Mouse (Mus musculus): Measurements from ENCODE around the gene Egln2. TPM values are rescaled to one million over a fixed set of nuclear protein-coding genes. Genes with fewer than 3 reads are reported as not detected.
A peak's percentile ranks its signal among the peaks of the same experiment; 100 is the strongest.

The Egln2 gene
- polyA plus RNA-seq, 1 experiment from 2014 or later: 59.5 TPM

DNA sequence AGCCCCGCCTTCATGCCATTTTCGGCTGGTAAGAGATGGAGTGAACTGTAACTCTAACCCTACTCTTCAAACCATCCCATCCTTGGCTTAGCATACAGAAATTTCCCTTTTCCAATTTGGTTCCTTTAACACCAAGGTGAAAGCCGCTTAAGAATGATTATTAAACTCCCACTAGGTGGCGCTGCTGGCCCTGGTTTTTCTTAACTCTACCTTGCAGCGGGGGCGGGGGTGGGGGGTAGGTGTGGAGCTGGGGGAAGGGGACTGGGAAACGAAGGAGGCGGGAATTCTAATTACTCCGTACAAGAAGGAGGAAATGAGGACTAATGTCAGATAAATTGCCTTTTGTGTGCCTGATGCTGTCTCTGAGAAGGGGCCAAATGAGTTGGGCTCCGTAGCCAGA lies 34.0 kb downstream of the Egln2 start:
- peak; percentile 48 for DNase-seq (ENCODE audit: low spot score)

- DNase-seq (ENCODE audit: low spot score): no peak
These were observed 35.2 kb downstream of the Egln2 start for GRCm38 (mm10) chr7:27131387-27131786.

GRCm38 (mm10) chr7:27130521-27131370 lies 35.9 kb downstream of the Egln2 start:
- no peak for DNase-seq (ENCODE audit: low spot score)

DNA sequence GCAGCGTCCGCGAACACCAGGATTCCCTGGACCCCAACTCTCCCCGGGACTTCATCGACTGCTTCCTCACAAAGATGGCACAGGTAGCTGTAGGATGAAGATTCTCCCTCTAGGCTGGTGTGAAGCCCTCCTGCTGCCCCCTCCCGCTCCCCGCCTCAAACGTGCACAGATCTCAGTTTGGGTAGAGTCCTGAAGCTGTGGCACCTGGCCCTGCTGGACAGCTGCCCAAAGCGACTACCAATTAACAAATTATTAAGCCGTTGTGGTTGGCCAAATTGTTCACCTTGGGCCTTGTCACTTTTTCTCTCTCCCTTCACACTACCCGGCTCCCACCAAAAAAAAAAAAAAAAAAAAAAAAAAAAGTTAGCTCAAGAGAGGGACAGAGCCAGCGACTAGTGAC lies 36.8 kb downstream of the Egln2 start:
- DNase-seq (ENCODE audit: low spot score): no peak

GRCm38 (mm10) chr7:27128946-27129345 lies 37.7 kb downstream of the Egln2 start:
- DNase-seq (ENCODE audit: low spot score): no peak

DNA sequence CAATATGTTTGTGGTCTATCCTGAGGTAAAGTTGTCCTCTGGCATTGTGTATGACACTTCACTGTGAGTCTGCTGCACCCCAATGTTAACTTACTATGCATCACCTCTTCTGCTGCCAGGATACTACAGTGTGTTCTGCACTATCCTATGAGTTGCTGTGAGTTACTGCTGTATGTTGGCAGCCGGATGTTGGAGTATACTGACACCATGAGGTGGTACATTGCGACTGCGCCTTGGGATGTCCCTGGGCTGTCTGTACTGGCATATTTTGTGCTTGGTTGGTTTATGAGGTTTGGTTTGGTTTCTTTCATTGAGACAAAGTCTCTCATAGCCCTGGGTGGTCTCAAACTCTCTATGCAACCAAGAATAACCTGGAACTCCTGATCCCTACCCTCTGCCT lies 38.4 kb downstream of the Egln2 start:
- peak; percentile 33 for DNase-seq (ENCODE audit: low spot score)

DNA sequence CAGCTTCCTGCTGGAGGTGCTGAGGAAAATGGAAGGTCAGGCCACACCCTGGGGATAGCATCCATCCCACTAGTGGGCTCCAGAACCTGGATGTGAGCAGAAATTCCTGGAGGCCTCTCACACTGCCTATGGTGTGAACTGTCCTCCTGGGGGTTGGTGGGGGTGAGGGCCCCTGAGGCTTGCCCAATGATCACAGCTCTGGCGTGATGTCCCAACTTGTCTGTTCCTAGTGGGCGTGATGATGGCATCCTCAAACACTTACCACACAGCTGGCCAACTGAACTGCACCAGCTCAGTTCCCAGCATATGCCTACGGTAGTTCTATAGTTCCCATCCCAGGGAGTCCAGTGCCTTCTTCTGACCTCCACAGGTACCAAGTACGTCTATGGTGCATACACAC lies 41.6 kb downstream of the Egln2 start:
- DNase-seq (ENCODE audit: low spot score): no peak

GRCm38 (mm10) chr7:27124305-27124832 lies 42.2 kb downstream of the Egln2 start:
- no peak for DNase-seq (ENCODE audit: low spot score)

GRCm38 (mm10) chr7:27119676-27120075 lies 46.9 kb downstream of the Egln2 start, which contains the start of gene Cyp2f2:
TSS of gene Cyp2f2 (plus strand) at chr7:27119909.
- DNase-seq (ENCODE audit: low spot score): no peak

- no peak for DNase-seq (ENCODE audit: low spot score)
These were observed 48.5 kb downstream of the Egln2 start for GRCm38 (mm10) chr7:27118033-27118511.

DNA sequence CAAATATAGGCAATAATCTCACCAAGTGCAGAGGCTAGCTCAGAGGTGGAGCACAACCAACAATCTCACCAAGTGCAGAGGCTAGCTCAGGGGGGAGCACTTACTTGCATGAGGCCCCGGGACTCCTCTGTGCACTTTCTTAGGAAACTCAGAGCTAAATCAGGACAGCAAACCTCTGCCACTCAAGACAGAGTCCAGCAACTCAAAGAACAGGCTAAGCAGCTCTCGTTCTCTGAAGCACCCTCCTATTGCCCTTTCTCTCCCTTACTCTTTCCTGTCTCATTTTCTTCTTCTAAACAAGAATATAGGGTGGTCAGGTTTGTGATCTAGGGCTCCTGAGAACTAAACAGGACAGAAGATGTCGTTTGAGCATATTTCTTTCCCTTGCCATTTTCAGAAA lies 54.6 kb downstream of the Egln2 start:
- DNase-seq (ENCODE audit: low spot score): no peak

GRCm38 (mm10) chr7:27111038-27111437 lies 55.6 kb downstream of the Egln2 start:
- DNase-seq (ENCODE audit: low spot score): no peak

- DNase-seq (ENCODE audit: low spot score): no peak
These were observed 56.3 kb downstream of the Egln2 start for GRCm38 (mm10) chr7:27110327-27110726.

MicroRNAs within 50 kb of the gene (microRNA counts, 519-probe panel; counts per million panel counts)
- 473 counts per million, percentile 71 among the panel's probes with 10 or more counts for microRNA mmu-miR-1191

Small RNAs within 50 kb of the gene (microRNA-seq; reads per million reads assigned to microRNA genes)
- gene Mir1191 (ENCODE audit: borderline number of aligned reads): not detected
- not detected for gene Mir3101 (ENCODE audit: borderline number of aligned reads)

Other genes with a start within 250 kb of the Egln2 start
- gene Cyp2a22, start 227.4 kb downstream of the Egln2 start, polyA plus RNA-seq (2015; fragmentation: Nextera tagmentation; extraction: Ambion mirVana): not detected in 2 replicates
- gene Cyp2a12, start 137.7 kb downstream of the Egln2 start, polyA plus RNA-seq (2015; fragmentation: Nextera tagmentation; extraction: Ambion mirVana): not detected in 2 replicates
- gene Cyp2f2, start 46.9 kb downstream of the Egln2 start, polyA plus RNA-seq (2015; fragmentation: Nextera tagmentation; extraction: Ambion mirVana): 2.0 and 10.5 TPM in 2 replicates
- 0.10 TPM in 1 of 2 replicates, not detected in the other for gene Cyp2t4, start 13.1 kb downstream of the Egln2 start, polyA plus RNA-seq (2015; fragmentation: Nextera tagmentation; extraction: Ambion mirVana)
- 125 and 131 TPM in 2 replicates for gene Rab4b, start 12.1 kb upstream of the Egln2 start, polyA plus RNA-seq (2015; fragmentation: Nextera tagmentation; extraction: Ambion mirVana)
- not detected in 2 replicates for gene Gm21983, start 14.3 kb upstream of the Egln2 start, polyA plus RNA-seq (2015; fragmentation: Nextera tagmentation; extraction: Ambion mirVana)
- 3.1 and 3.4 TPM in 2 replicates for gene Mia, start 14.4 kb upstream of the Egln2 start, polyA plus RNA-seq (2015; fragmentation: Nextera tagmentation; extraction: Ambion mirVana)
- 2.5 and 4.0 TPM in 2 replicates for gene BC024978, start 29.0 kb upstream of the Egln2 start, polyA plus RNA-seq (2015; fragmentation: Nextera tagmentation; extraction: Ambion mirVana)
- 165 and 192 TPM in 2 replicates for gene Snrpa, start 29.5 kb upstream of the Egln2 start, polyA plus RNA-seq (2015; fragmentation: Nextera tagmentation; extraction: Ambion mirVana)
- 2.3 TPM in 2 replicates for gene Itpkc, start 61.9 kb upstream of the Egln2 start, polyA plus RNA-seq (2015; fragmentation: Nextera tagmentation; extraction: Ambion mirVana)
- gene Coq8b, start 66.2 kb upstream of the Egln2 start, polyA plus RNA-seq (2015; fragmentation: Nextera tagmentation; extraction: Ambion mirVana): 15.8 and 15.9 TPM in 2 replicates
- 3.2 and 3.5 TPM in 2 replicates for gene Numbl, start 91.6 kb upstream of the Egln2 start, polyA plus RNA-seq (2015; fragmentation: Nextera tagmentation; extraction: Ambion mirVana)
- gene Ltbp4, start 170.9 kb upstream of the Egln2 start, polyA plus RNA-seq (2015; fragmentation: Nextera tagmentation; extraction: Ambion mirVana): 3.6 and 5.6 TPM in 2 replicates
- gene Shkbp1, start 189.2 kb upstream of the Egln2 start, polyA plus RNA-seq (2015; fragmentation: Nextera tagmentation; extraction: Ambion mirVana): 45.1 and 46.3 TPM in 2 replicates
- 0.44 TPM in 1 of 2 replicates, not detected in the other for gene Gm20479, start 190.6 kb upstream of the Egln2 start, polyA plus RNA-seq (2015; fragmentation: Nextera tagmentation; extraction: Ambion mirVana)